Mouse (Mus musculus) cerebellum, adult (tissue): ENCODE measurements at regions not wholly inside any gene's neighbourhood (a gene's known extent, or its start where the extent isn't known, plus 50 kb on each side); places are given as distances from the start of the nearest gene placed in this dataset.

Experiments used
- ATAC-seq: cut with Nextera tagmentation; 2 replicates; pipeline ENCODE4 v1.9.2; 2017; ENCODE audit warnings: mild to moderate bottlenecking, moderate library complexity, mixed read lengths; ENCODE audit not compliant: insufficient number of reproducible peaks, low FRiP score, low TSS enrichment

DNA sequence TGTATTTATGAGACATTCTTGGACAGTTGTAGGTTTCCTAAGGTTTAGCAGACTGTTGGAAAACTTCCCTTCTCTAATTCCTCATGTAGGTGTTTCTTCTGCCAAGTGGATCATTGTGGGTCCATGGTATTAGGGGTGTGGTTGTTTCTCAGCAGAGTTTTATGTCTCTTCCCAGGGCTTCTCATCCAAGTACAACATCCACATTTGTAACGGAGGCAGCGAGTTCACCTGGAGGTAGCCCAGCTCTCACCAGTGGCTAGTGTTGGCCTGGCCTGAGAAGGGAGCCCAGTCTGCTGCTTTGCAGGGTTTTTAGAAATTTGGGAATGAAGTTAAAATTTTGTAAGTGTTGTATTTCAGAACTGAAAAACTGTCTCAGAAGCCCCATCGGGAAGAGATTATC is 122.4 kb downstream of the Wnt5a start:
- no peak for ATAC-seq

DNA sequence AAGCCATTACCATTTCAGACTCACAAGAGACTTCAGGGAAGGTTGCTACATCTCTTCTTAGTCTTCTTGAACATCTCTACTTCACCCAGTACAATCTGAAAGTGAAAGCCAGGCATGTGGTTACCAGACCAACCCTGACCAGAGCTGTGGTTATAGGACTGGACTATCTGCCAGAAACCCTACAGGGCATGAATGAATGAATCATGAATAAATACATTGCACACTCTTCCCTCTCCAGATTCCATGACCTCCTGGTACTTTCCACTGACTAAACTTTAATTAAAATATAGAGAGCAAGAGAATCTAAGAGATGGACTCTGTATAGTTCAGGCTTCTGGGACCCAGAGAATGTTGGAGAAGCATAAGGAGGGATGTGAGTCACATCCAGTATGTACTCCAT is 130.6 kb downstream of the Wnt5a start:
- ATAC-seq, result no peak

DNA sequence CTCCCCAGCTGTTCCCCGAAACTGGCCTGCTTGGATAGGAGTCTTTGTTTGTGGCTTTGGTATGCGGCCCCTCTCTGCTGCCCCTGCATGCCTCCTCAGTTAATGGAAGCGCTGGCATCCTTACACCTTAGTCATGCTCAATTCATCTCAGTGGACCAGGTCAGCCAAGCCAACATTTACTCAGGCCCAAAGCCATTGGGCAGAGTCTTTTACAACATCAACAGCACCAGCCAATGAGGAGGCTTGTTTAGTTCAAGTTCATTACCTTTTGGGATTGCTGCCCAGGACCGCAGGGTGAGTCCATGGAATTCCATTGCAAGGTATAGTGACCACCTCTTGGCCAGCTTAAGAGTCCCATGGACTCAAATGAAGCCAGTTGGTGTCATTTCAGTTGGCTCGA is 134.5 kb downstream of the Wnt5a start:
- ATAC-seq, result no peak

DNA sequence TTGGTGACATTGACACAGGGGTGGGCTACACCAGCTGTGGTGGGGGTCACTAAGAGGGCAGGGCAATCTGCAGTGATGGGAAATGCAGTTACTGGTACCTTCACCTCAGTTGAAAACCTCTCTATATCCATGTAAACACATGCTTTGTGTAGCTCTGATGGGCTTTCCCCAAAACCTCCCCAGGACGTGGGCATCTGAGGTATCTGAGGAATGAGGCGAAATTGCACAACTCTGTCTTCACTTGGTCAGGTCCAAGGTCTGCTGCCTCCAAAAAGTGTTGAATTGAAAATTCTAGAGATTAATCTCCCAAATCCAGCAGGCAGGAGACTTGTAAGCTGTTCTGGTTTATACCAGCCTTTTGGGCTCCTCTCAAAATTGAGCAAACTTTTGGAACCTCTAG is 141.3 kb downstream of the Wnt5a start:
- no peak for ATAC-seq

DNA sequence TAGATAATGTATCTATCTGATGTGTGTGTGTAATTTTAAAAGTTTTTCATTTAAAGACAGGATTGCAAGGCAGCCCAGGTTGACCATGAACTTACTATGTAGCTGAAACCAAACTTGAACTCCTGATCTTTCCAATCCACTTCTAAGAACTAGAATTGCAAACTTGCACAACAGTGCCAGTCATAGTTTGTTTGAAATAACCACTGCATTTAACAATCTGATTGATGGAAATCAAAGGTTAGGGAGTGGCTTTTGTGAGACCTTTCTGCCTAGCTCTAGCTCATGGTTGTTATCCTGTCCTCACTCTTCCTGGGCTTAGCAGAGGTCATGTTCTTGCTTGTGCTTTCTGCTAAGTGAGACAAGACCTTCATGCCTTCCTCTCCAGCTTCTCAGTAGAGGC is 144.9 kb downstream of the Wnt5a start:
- ATAC-seq, result no peak

DNA sequence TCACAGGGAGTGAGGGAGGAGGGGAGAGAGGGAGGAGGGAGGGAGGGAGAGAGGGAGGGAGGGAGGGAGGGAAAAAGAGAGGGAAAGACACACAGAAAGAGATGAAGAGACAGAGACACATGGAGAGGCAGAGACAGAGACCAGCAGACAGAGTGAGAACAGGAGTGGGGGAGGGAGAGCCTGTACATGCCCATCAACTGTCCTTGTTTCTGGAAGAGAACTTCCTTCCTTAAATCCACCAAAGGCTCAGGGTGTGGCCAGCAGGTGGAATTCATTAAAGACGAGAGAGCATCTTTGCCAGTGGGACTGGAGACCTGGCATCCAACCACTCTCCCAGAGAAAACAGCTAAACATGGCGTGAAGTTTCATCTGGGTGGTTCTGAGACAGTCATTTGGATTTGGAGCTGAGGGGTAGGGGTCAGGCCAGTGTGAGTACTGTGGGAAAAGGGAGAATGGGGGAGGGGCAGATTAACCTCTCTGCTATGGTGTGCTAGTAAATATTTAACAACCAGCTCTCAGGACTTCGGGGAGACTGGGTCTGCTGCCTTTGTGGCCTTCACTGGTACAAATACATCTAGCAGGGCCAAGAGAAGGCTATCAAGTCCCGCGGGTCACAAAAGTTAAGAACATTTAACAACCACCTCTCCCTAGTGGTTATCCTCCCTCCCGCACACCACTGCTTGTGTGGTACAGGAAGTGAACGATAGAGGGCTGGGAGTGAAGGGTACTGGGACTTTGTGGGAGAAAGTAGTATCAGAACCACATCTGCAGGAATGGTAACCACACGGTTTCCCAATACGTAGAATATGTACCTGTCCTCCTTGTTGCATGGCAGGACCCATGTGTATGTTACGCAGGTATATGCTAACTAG is 148.7 kb downstream of the Wnt5a start:
- ATAC-seq, result no peak

DNA sequence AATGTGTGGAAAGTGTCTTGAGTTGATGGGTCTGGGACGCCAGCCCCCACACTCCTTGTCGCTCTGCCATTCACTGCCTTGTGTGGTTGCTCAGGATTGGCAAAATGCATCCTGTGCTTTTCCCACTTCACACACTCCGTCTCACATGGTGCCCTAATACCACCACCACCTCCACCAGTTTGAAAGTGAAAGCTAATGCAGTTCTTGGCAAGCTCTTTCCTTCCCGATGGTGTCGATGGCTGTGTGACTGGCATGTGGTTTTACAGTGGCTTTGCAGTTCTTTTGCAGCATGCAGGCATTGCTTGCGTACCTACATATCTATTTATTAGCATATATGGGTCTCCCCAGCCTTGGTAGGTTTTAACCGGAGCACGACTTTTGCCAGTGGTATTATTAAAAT is 152.7 kb downstream of the Wnt5a start:
- no peak for ATAC-seq

DNA sequence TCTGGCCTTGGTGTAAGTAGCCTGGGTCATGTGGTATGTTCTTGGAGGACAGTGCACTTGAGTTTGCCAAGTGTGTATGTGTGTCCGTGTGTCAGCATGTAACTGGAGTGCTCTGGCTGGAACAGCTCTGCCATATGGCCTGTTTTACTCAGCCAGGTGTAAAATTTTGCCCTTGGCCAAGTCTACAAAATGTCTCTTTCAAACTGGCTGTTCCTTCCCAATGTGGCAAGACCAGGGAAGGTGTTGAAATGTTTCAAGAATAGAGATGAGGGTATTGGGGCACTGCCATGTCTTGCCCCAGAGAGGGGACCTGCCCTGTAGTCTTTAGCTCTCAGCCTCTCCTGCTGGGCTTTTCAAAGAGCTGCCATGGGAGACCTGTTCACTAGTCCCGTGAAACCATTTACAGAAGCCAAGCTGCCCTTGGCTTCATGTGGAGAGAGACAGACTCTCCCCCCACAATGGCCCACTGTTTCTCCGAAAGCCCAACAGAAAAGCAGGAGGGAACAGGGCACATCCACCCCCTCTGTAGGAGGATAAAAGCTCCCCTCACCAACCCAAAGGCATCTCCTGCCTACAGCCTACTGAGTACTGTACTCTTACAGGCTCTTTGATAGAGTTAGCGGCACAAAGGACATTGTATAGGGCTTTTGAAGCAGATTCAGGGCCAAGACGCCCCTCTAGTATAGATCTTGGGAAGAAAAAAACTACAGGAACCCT is 156.5 kb downstream of the Wnt5a start:
- ATAC-seq, result peak; percentile 82

DNA sequence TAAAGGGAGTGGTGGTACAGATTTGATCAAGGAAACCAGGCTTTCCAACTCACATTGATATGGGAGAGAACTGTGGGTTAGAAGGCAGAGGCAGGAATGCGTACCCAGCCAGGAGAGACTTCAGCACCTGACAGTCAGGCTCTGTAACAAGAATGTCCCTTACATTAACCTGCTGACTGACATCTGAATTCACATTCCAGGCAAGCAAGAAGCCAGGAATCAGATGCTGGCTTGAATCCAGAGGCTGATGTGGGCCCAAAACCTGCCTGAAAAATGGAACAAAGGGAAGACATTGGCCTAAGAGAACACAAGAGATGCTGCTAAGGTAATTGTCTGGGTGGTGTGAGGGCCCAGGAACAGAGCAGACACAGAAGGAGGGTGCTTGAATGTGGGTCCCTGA is 158.8 kb downstream of the Wnt5a start:
- ATAC-seq, result no peak

DNA sequence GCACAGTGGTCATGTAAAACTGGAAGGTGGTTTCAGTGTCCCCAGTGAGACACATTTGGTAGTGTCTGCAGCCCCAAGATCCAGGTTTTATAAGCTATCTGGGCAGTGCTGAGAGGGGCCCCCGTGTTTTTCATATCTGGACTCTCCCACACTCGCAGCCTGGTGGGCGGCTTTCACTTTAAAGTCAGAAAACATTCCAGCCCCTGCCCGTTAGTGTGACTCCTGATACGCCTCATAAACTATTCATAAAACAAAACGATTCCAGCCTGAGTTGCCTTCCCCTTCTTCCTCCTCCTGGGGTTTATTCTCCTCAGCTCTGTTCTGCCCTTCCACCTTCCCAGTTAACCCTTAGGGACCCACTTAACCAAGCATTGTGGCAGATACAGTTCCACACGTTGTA is 159.6 kb downstream of the Wnt5a start:
- ATAC-seq, result no peak

DNA sequence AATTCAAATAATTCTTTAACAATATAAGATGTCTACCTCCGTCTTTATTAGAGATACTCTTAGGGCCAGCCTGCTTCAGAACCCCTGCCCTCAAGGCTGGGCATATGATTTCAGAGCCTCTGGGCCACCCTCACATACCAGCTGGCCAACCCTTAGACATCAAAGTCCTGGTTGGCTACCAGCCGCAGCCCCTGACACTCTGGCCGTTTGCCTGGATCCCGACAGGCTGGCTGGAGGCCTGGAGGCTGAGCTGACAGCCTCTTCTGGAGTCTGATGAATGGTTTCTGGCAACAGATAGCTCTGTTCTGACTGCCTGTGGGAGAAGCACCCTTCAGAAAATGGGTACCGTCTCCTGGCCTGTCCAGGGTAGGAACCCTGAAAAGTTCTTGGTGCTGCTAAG is 170.9 kb downstream of the Wnt5a start:
- peak; percentile 65; the same call in 1 of the 2 replicates for ATAC-seq

DNA sequence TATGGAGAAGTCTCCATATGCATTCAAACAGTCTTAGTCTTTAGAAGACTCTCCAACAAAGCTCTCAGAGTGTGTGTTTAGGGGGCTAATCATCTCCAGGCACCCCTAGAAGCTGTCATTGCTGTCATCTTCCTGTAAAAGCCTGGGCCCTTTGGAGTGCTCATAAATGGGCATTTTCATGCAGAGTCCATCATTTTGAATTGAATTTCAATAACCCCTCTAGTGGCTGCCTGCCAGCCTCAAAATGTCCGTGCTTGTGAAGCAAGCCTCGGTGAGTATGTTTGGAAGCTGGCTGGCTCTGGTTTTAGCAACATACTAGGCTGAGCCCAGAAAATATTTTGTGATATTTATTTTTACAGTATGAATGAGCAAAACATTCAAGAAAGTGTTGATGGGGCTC is 195.2 kb downstream of the Wnt5a start:
- no peak for ATAC-seq

DNA sequence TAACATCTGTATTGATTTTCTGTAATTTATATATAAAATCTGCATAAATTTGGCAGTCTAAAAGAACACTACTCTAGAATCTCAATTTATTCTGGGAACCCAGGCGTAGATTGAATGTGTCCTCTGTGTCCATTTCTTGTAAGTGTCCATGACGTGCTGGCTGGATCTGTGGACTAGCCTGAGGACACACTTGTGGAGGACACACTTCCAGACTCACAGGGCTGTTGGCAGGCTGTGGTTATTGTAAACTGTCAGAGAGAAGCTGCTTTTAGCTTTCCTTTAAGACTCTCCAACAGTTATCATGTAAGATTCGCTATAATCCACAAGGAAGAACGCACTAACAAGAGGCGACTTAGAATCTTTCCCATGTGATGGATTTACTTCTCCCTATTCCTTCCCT is 200.2 kb downstream of the Wnt5a start:
- ATAC-seq, result no peak

DNA sequence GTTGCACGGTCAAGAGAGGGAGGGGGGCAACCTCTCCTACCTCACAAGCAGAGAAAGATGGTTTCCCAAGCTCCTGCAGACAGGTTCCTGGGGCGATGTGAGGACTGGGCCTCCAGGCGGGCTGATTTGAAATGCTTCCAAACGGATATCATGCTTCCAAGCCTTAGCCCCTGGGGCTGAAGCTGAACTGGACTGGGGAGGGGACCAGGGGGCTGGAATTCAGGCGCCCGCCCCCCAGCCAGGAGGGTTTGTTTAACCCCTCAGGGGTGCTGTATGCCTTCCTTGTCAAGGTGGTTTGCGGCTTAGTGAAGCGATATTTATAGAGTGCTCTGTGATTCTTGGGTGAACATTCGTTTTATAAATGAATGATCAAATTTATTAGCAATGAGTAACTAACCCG is 210.0 kb downstream of the Wnt5a start:
- ATAC-seq, result no peak

DNA sequence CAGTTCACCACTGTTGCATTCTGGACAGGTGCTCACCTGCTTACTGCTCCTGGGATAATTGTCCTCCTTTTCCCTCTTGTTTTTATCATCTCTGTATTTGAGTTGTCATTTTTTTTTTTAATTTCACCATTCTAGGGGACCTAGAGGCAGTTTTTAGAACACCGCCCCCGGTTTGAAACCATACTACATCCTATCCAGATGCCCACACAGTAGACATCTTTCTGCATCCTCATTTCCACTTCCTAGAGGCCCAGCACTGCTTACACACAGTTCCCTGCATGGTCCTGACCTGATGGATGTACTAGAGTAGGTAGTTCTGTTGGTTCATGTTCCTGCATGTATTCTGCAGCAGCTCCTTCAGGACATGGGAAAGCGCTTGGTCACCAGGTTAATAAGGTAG is 216.0 kb downstream of the Wnt5a start:
- ATAC-seq, result no peak

DNA sequence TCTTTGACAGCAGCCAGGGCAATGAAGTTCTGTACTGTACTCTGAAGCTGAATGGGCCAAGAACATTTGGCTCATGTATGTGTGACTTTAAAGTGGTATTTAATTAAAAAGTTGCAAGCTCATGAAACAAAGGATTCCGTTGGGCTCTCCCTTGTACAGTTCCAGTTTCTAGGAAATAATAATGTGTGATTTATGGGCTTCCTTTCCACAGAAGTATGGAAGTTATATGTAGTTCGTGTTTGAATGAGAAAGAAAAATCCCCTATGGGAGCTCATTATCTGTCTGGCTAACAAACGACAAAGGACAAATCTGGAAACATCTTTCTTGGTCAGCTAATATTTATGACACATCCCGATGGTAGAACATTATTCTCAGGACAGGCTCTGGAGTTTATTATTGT is 221.1 kb downstream of the Wnt5a start:
- no peak for ATAC-seq

DNA sequence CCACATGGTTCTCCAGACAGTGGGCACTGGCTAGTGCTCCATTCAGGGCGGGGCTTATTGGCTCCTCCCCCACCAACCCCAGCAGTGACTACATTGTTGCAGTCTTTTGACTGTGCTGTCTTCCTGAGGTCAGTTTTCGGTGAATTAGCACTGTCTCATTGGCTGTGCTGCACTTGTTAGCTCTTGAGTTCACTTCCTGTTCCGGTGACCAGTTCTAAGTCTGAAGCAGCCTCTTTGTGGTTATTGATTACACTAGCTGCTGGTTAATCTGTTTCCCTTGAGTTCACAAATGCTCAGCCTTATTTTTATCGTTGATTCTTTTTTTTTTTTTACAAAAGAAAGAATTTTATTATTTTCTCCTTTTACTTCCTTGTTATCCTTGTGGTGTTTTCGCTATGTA is 228.9 kb downstream of the Wnt5a start:
- ATAC-seq, result no peak

DNA sequence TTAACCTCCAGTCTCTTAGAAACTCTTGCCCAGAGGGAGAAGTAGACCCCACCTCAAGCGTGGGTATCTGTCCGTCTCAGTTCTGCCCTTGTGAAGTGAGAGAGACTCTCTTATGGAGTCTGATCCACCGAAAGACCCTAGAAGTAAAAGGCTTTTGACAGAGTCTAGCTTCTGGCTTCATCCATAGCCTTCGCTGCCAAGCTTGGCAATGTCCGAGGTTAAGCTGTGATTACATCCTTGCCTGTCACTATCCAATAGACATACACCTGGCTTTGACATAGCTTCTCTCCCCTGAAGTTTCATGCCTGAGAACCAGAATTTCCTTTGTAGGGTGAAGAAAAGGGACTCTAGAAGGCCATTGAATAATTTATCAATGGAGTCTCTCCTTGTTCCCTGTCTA is 230.9 kb downstream of the Wnt5a start:
- ATAC-seq, result no peak

DNA sequence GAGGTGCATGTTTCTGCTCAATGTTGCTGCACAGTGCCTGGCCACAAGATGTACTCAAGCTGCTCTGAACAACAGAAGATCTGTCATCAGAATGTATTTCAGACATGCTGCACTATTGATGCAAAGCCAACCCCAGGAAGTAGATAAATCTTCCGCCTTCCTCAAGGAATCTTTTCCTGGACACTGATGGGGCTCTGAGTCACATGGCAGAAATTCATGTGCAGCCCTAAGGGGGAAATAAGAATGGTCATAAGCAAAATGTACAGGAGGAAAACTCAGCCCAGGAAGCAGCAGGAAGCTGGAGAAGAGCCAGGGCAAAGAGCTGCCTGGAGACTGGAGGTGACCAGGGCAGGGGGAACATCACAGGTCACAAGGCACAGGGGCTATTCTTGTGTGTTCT is 235.5 kb downstream of the Wnt5a start:
- ATAC-seq, result no peak

DNA sequence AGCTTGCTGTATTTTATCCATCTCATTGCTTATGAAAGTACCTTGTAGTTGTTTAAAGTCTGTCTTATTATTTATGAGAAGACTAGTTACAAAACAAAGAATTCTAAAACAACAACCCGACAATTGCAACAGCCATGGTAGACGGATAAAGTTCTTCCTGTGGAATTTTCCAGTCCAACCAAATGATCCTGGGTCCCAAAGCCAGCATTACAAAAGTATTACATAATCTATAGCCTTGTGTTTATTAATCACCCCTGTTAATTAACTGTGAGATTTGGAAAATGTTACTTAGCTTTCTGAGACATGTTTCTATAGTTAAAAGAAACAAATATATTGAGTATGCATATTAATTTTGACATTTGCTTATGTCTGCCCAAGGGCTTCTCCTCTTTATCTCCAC is 236.9 kb downstream of the Wnt5a start:
- no peak for ATAC-seq

DNA sequence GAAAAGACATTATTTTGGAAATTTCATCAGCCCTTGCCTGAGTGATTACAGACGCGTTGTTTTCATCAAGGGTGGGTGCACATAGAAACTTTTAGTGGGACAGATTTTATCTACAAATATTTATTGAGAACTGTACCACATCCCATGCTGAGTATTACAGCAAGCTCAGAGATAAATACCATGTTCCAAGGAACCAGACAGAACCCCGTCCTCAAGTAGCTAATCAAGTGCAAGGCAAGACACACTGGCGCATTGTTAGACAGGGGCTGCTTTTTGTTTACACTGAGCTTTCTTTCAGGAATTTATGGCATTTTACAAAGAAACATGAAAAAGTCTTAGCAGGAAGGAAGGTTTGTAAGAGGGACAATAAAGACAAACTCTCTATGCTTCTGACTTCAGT is 239.1 kb downstream of the Wnt5a start:
- ATAC-seq, result no peak

DNA sequence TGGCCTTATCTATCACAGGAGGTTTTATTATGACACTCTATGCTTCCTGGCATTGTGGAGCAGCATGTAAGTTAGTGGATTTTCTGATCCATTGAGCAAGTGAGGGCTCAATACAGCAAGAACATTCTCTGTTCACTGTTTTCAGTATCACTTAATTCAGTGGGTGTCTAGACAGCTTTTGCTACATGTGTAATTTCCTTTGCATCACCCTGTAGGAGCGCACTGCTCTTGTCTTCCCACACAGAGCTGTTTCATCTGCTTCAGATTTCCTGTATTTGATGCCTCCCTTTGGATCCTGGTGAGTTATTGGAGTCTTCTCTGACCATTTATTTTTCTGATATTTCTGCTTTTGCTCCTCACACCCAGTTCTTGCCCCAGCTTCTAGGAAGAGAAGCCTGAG is 245.8 kb downstream of the Wnt5a start:
- no peak for ATAC-seq
